Mouse (Mus musculus) forebrain, embryonic 14.5 days (tissue): Measurements from ENCODE around the gene Sox21. TPM values are rescaled to one million over a fixed set of nuclear protein-coding genes. Genes with fewer than 3 reads are reported as not detected.

Experiments
- ATAC-seq: fragments of 200-750 bp; cut with Nextera tagmentation; 2 replicates; pipeline ENCODE4 v1.8.0; 2017; ENCODE audit warnings: mild to moderate bottlenecking, moderate library complexity
- DNase-seq: peaks from one replicate; pipeline ENCODE4 v3.0.0-alpha.2; 2015; ENCODE audit warnings: low spot score
- H3K27ac ChIP-seq: fragments of 300-500 bp; sonication (generic); 2 replicates; pipeline ENCODE4 v1.5.1; 2014; ENCODE audit warnings: low read depth, mild to moderate bottlenecking, control low read depth, low read length, moderate library complexity
- H3K27me3 ChIP-seq: fragments of 300-500 bp; sonication (generic); replicated peaks from 2 replicates; pipeline ENCODE4 v1.6.1; 2014; ENCODE audit warnings: low read length, control low read depth, mixed read lengths; ENCODE audit not compliant: control insufficient read depth, insufficient read depth
- H3K36me3 ChIP-seq: fragments of 300-500 bp; sonication (generic); 2 replicates; pipeline ENCODE4 v1.6.1; 2014; ENCODE audit warnings: low read length, control low read depth; ENCODE audit not compliant: control insufficient read depth, insufficient read depth
- H3K4me1 ChIP-seq: fragments of 300-500 bp; sonication (generic); 2 replicates; pipeline ENCODE4 v1.6.1; 2014; ENCODE audit warnings: antibody characterized with exemption, low read length, control low read depth; ENCODE audit not compliant: control insufficient read depth, insufficient read depth
- H3K4me2 ChIP-seq: fragments of 300-500 bp; sonication (generic); 2 replicates; pipeline ENCODE4 v1.6.1; 2014; ENCODE audit warnings: mild to moderate bottlenecking, control low read depth, low read length
- H3K4me3 ChIP-seq: fragments of 300-500 bp; sonication (generic); 2 replicates; pipeline ENCODE4 v1.5.1; 2014; ENCODE audit warnings: low read depth, low read length, control low read depth
- H3K9ac ChIP-seq: fragments of 300-500 bp; sonication (generic); 2 replicates; pipeline ENCODE4 v1.6.1; 2014; ENCODE audit warnings: mild to moderate bottlenecking, low read length, control low read depth, moderate library complexity
- H3K9me3 ChIP-seq: fragments of 300-500 bp; sonication (generic); replicated peaks from 2 replicates; pipeline ENCODE4 v1.6.1; 2016; ENCODE audit warnings: low read length, control low read depth, mixed read lengths; ENCODE audit not compliant: control insufficient read depth
- WGBS: fragments of 180-500 bp; shearing (Covaris S2); extraction: QIAGEN DNeasy Blood & Tissue Kit; methylation state at CpG from one replicate; pipeline ENCODE4 v1.1.7; 2014; 5-methylcytosine and 5-hydroxymethylcytosine counted together
- polyA plus RNA-seq: library from polyadenylated mRNA; unstranded; fragments of >200 nt; fragmentation: Nextera tagmentation; extraction: Ambion mirVana; gene quantifications from 2 replicates; pipeline ENCODE4 v1.2.1, GENCODE M21; 2014

Gene Sox21
- polyA plus RNA-seq, 1 experiment from 2014 or later: 9.3 TPM

GRCm38 (mm10) chr14:118207347-118207746 lies 29.5 kb downstream of the Sox21 start:
- H3K4me1 ChIP-seq: no peaks in the 10 kb centered on the region
- H3K4me2 ChIP-seq: no peak overlapping the region
- ATAC-seq (no peak), DNase-seq (no peak)
- no peaks in the 10 kb centered on the region for H3K36me3 ChIP-seq
- H3K9ac ChIP-seq: no peak overlapping the region
- 85% methylated on average over 3 of the region's 3 CpGs for WGBS
- no peaks in the 10 kb centered on the region for H3K27me3 ChIP-seq
- no peaks in the 10 kb centered on the region for H3K9me3 ChIP-seq
- H3K27ac ChIP-seq: no peak overlapping the region
- H3K4me3 ChIP-seq: no peak overlapping the region

- Histone ChIP-seq H3K27me3 (no peaks in the 10 kb centered on the region), H3K36me3 (no peaks in the 10 kb centered on the region), H3K9ac (no peak overlapping the region), H3K9me3 (no peaks in the 10 kb centered on the region), H3K4me3 (no peak overlapping the region), H3K4me2 (no peak overlapping the region), H3K27ac (no peak overlapping the region), H3K4me1 (no peaks in the 10 kb centered on the region)
- no peak for DNase-seq
- WGBS: 75% methylated on average over 7 of the region's 7 CpGs
- ATAC-seq: no peak
Observed at GRCm38 (mm10) chr14:118203031-118203430, 33.8 kb downstream of the Sox21 start.

- Histone ChIP-seq H3K27me3 (no peaks in the 10 kb centered on the region; the same call in 1 of the 2 replicates), H3K4me1 (no peaks in the 10 kb centered on the region), H3K27ac (no peak overlapping the region), H3K9me3 (no peaks in the 10 kb centered on the region), H3K9ac (no peak overlapping the region), H3K4me2 (no peak overlapping the region), H3K36me3 (no peaks in the 10 kb centered on the region), H3K4me3 (no peak overlapping the region)
- no peak for DNase-seq
- 88% methylated on average over 5 of the region's 5 CpGs for WGBS
- no peak for ATAC-seq
Observed at GRCm38 (mm10) chr14:118202006-118202405, 34.8 kb downstream of the Sox21 start.

GRCm38 (mm10) chr14:118200731-118201130 lies 36.1 kb downstream of the Sox21 start:
- Histone ChIP-seq H3K9me3 (no peaks in the 10 kb centered on the region), H3K4me2 (no peak overlapping the region), H3K4me3 (no peak overlapping the region), H3K36me3 (no peaks in the 10 kb centered on the region), H3K27ac (no peak overlapping the region), H3K4me1 (no peaks in the 10 kb centered on the region), H3K27me3 (no peaks in the 10 kb centered on the region; the same call in 1 of the 2 replicates), H3K9ac (no peak overlapping the region)
- 92% methylated on average over 3 of the region's 3 CpGs for WGBS
- ATAC-seq (no peak), DNase-seq (no peak)

- Histone ChIP-seq H3K27ac (no peak overlapping the region), H3K9ac (no peak overlapping the region), H3K4me1 (0 out of 2 replicates have a peak, but pooled peaks cover 2% of the 10 kb centered on the region), H3K9me3 (no peaks in the 10 kb centered on the region), H3K27me3 (peaks cover 11% of the 10 kb centered on the region), H3K4me3 (no peak overlapping the region), H3K36me3 (no peaks in the 10 kb centered on the region), H3K4me2 (no peak overlapping the region)
- 70% methylated on average over 12 of the region's 12 CpGs for WGBS
- no peak for ATAC-seq
- DNase-seq: no peak
Observed at GRCm38 (mm10) chr14:118197063-118197462, 39.8 kb downstream of the Sox21 start.

- 0 out of 2 replicates have a peak overlapping the region, but pooled peaks have one; percentile 7 for H3K4me2 ChIP-seq
- WGBS: 56% methylated on average over 13 of the region's 13 CpGs
- H3K36me3 ChIP-seq: no peaks in the 10 kb centered on the region
- no peak overlapping the region for H3K27ac ChIP-seq
- no peak overlapping the region for H3K4me3 ChIP-seq
- 0 out of 2 replicates have a peak, but pooled peaks have one; percentile 33 for ATAC-seq
- H3K27me3 ChIP-seq: peaks cover 11% of the 10 kb centered on the region
- H3K4me1 ChIP-seq: 0 out of 2 replicates have a peak, but pooled peaks cover 2% of the 10 kb centered on the region
- peak; percentile 34 for DNase-seq
- H3K9me3 ChIP-seq: no peaks in the 10 kb centered on the region
- no peak overlapping the region for H3K9ac ChIP-seq
Observed at GRCm38 (mm10) chr14:118194219-118194914, 42.5 kb downstream of the Sox21 start.

- no peak overlapping the region for H3K9ac ChIP-seq
- no peaks in the 10 kb centered on the region for H3K36me3 ChIP-seq
- ATAC-seq (0 out of 2 replicates have a peak, but pooled peaks have one; percentile 40), DNase-seq (peak; percentile 48)
- H3K4me2 ChIP-seq: peak overlapping the region; percentile 25; the same call in 1 of the 2 replicates
- peaks cover 11% of the 10 kb centered on the region for H3K27me3 ChIP-seq
- no peak overlapping the region for H3K4me3 ChIP-seq
- 10% methylated on average over 10 of the region's 10 CpGs for WGBS
- 0 out of 2 replicates have a peak, but pooled peaks cover 2% of the 10 kb centered on the region for H3K4me1 ChIP-seq
- H3K27ac ChIP-seq: no peak overlapping the region
- H3K9me3 ChIP-seq: no peaks in the 10 kb centered on the region
Observed at GRCm38 (mm10) chr14:118193663-118194062, 43.2 kb downstream of the Sox21 start.

GRCm38 (mm10) chr14:118193001-118193628 lies 43.7 kb downstream of the Sox21 start:
- Histone ChIP-seq H3K27ac (no peak overlapping the region), H3K4me2 (no peak overlapping the region; the same call in 1 of the 2 replicates), H3K4me1 (0 out of 2 replicates have a peak, but pooled peaks cover 2% of the 10 kb centered on the region), H3K27me3 (peaks cover 11% of the 10 kb centered on the region), H3K9ac (no peak overlapping the region), H3K9me3 (no peaks in the 10 kb centered on the region), H3K4me3 (no peak overlapping the region), H3K36me3 (no peaks in the 10 kb centered on the region)
- WGBS: 18% methylated on average over 10 of the region's 10 CpGs
- DNase-seq (peak; percentile 41), ATAC-seq (peak; percentile 40; the same call in 1 of the 2 replicates)

- no peak overlapping the region for H3K4me2 ChIP-seq
- no peak overlapping the region for H3K9ac ChIP-seq
- H3K36me3 ChIP-seq: no peaks in the 10 kb centered on the region
- no peak overlapping the region for H3K4me3 ChIP-seq
- peaks cover 11% of the 10 kb centered on the region for H3K27me3 ChIP-seq
- 0 out of 2 replicates have a peak, but pooled peaks cover 2% of the 10 kb centered on the region for H3K4me1 ChIP-seq
- H3K27ac ChIP-seq: no peak overlapping the region
- DNase-seq (peak; percentile 49), ATAC-seq (peak; percentile 51; the same call in 1 of the 2 replicates)
- H3K9me3 ChIP-seq: no peaks in the 10 kb centered on the region
- 79% methylated on average over 9 of the region's 9 CpGs for WGBS
Observed at GRCm38 (mm10) chr14:118191442-118191841, 45.4 kb downstream of the Sox21 start.
